Mouse (Mus musculus) adrenal gland, adult 2 months (tissue): ENCODE data around the gene Trim75. TPM values are rescaled to one million over a fixed set of nuclear protein-coding genes. Genes with fewer than 3 reads are reported as not detected.
"Not testable (repeated sequence)": the region's sequence is repeated elsewhere in the genome, so short reads cannot be mapped to it uniquely, and the experiment has no call there.

ENCODE experiments used
- DNase-seq: peaks from one replicate; pipeline ENCODE4 v3.0.0; 2021
- long read RNA-seq: library from polyadenylated mRNA; stranded (forward); transcript quantifications from one replicate; pipeline ENCODE4 v2.0.0, GENCODE M21; 2021
- polyA plus RNA-seq: library from polyadenylated mRNA; depleted of rRNA; stranded (reverse); fragments of >200 nt; gene quantifications from 2 replicates; pipeline ENCODE4 v1.2.3, GENCODE M21; 2012; rRNA removed
- total RNA-seq, 2 experiments: library from RNA; stranded (reverse); gene quantifications; 2 replicates each; pipeline ENCODE4 v1.2.3; 2021

The Trim75 gene
- total RNA-seq (not detected), polyA plus RNA-seq (not detected in 2 replicates)
- long read RNA-seq, result 0 reads

GRCm38 (mm10) chr8:64987731-64988130 is at the start of gene Trim75:
Gene Trim75 (minus strand): TSS chr8:64987831.
- no peak for DNase-seq

GRCm38 (mm10) chr8:65037117-65037533 is 49.5 kb upstream of the Trim75 start, which contains the start of gene Apela:
Gene Apela (minus strand): TSS chr8:65037336.
- peak; percentile 33 for DNase-seq

- no peak for DNase-seq
Observed at GRCm38 (mm10) chr8:65034136-65034535, 46.5 kb upstream of the Trim75 start.

GRCm38 (mm10) chr8:65033056-65033455 is 45.4 kb upstream of the Trim75 start:
- no peak for DNase-seq

GRCm38 (mm10) chr8:65032107-65032506 is 44.5 kb upstream of the Trim75 start:
- DNase-seq, result no peak

GRCm38 (mm10) chr8:65030735-65031485 is 43.3 kb upstream of the Trim75 start:
- DNase-seq, result no peak

- DNase-seq, result no peak
Observed at GRCm38 (mm10) chr8:65029776-65030175, 42.1 kb upstream of the Trim75 start.

- no peak for DNase-seq
Observed at GRCm38 (mm10) chr8:65028959-65029686, 41.5 kb upstream of the Trim75 start.

- peak; percentile 52 for DNase-seq
Observed at GRCm38 (mm10) chr8:65022485-65022884, 34.9 kb upstream of the Trim75 start.

- DNase-seq, result no peak
Observed at GRCm38 (mm10) chr8:65018423-65018822, 30.8 kb upstream of the Trim75 start, which contains the start of the genes Trim61 and Trim60. Gene Trim61 (minus strand): TSS chr8:65018523. Gene Trim60 (minus strand): TSS chr8:65018584.

- not testable (repeated sequence) for DNase-seq
Observed at GRCm38 (mm10) chr8:65007616-65008015, 20.0 kb upstream of the Trim75 start.

- DNase-seq, result no peak
Observed at GRCm38 (mm10) chr8:64998806-64999365, 11.3 kb upstream of the Trim75 start.

GRCm38 (mm10) chr8:64983150-64983897 is 4.3 kb downstream of the Trim75 start:
- peak; percentile 27 for DNase-seq

GRCm38 (mm10) chr8:64962836-64963235 is 24.8 kb downstream of the Trim75 start:
- DNase-seq, result no peak

- DNase-seq, result no peak
Observed at GRCm38 (mm10) chr8:64959025-64959424, 28.6 kb downstream of the Trim75 start.

- DNase-seq, result no peak
Observed at GRCm38 (mm10) chr8:64952101-64952500, 35.5 kb downstream of the Trim75 start.

- DNase-seq, result no peak
Observed at GRCm38 (mm10) chr8:64948371-64948770, 39.3 kb downstream of the Trim75 start.

- DNase-seq, result no peak
Observed at GRCm38 (mm10) chr8:64947698-64948034, 40.0 kb downstream of the Trim75 start.

GRCm38 (mm10) chr8:64946820-64947697 is 40.6 kb downstream of the Trim75 start, which contains the start of gene Tmem192:
Gene Tmem192 (plus strand): TSS chr8:64947185.
- DNase-seq, result peak; percentile 99

GRCm38 (mm10) chr8:64946441-64946819 is 41.2 kb downstream of the Trim75 start:
- DNase-seq, result no peak

- DNase-seq, result peak; percentile 81
Observed at GRCm38 (mm10) chr8:64945606-64946005, 42.0 kb downstream of the Trim75 start.
